Mouse (Mus musculus) urinary bladder, adult 18-20 months (tissue): ENCODE measurements at regions not wholly inside any gene's neighbourhood (a gene's known extent, or its start where the extent isn't known, plus 50 kb on each side); places are given as distances from the start of the nearest gene placed in this dataset.

Experiments used
- DNase-seq, 2 experiments: peaks; one replicate each; pipeline ENCODE4 v3.0.0; 2022; ENCODE audit warnings: low spot score in 2 of 2, mixed read lengths in 2 of 2

GRCm38 (mm10) chr3:39571444-39572237, 684.9 kb downstream of the Fat4 start:
- no peak for DNase-seq

GRCm38 (mm10) chr3:39575200-39575599, 688.5 kb downstream of the Fat4 start:
- DNase-seq, result no peak

- no peak for DNase-seq
Measured at GRCm38 (mm10) chr3:39591312-39591711, 704.6 kb downstream of the Fat4 start.

- no peak for DNase-seq
Measured at GRCm38 (mm10) chr3:39592349-39593117, 705.8 kb downstream of the Fat4 start.

GRCm38 (mm10) chr3:39609937-39610336, 723.2 kb downstream of the Fat4 start:
- DNase-seq, result no peak

GRCm38 (mm10) chr3:39612408-39612807, 725.7 kb downstream of the Fat4 start:
- no peak for DNase-seq

GRCm38 (mm10) chr3:39637924-39638323, 751.2 kb downstream of the Fat4 start:
- DNase-seq, result no peak

- no peak for DNase-seq
Measured at GRCm38 (mm10) chr3:39643194-39643593, 756.5 kb downstream of the Fat4 start.

GRCm38 (mm10) chr3:39666817-39667216, 780.1 kb downstream of the Fat4 start:
- no peak for DNase-seq

GRCm38 (mm10) chr3:39669145-39669544, 782.4 kb downstream of the Fat4 start:
- no peak for DNase-seq

GRCm38 (mm10) chr3:39673997-39674396, 787.3 kb downstream of the Fat4 start:
- no peak for DNase-seq

GRCm38 (mm10) chr3:39674927-39675326, 788.2 kb downstream of the Fat4 start:
- DNase-seq, result no peak

- DNase-seq, result no peak
Measured at GRCm38 (mm10) chr3:39705610-39706009, 818.9 kb downstream of the Fat4 start.

- no peak for DNase-seq
Measured at GRCm38 (mm10) chr3:39712795-39713709, 818.0 kb upstream of the Intu start.

- no peak for DNase-seq
Measured at GRCm38 (mm10) chr3:39714056-39714592, 817.0 kb upstream of the Intu start.

GRCm38 (mm10) chr3:39718946-39719545, 812.0 kb upstream of the Intu start:
- DNase-seq, result no peak

- no peak for DNase-seq
Measured at GRCm38 (mm10) chr3:39725755-39726154, 805.3 kb upstream of the Intu start.

- DNase-seq, result no peak
Measured at GRCm38 (mm10) chr3:39736639-39737038, 794.4 kb upstream of the Intu start.

GRCm38 (mm10) chr3:39745947-39746346, 785.1 kb upstream of the Intu start:
- DNase-seq, result no peak

- DNase-seq, result no peak
Measured at GRCm38 (mm10) chr3:39768981-39769568, 762.0 kb upstream of the Intu start.
